Mouse (Mus musculus): ENCODE measurements around the gene Cmc1. TPM values are rescaled to one million over a fixed set of nuclear protein-coding genes. Genes with fewer than 3 reads are reported as not detected.
A peak's percentile ranks its signal among the peaks of the same experiment; 100 is the strongest.

The Cmc1 gene
- polyA plus RNA-seq, 1 experiment from 2014 or later, result 38.3 TPM

GRCm38 (mm10) chr9:118110360-118110710 is 39.6 kb downstream of the Cmc1 start:
- ATAC-seq (ENCODE audit: insufficient number of reproducible peaks, low FRiP score, low TSS enrichment, low read depth), result no peak
- no peaks in the 10 kb centered on the region for H3K9me3 ChIP-seq (replicated peaks)
- H3K4me1 ChIP-seq, result no peaks in the 10 kb centered on the region
- H3K27ac ChIP-seq (replicated peaks), result no peak overlapping the region
- no peak overlapping the region for H3K4me3 ChIP-seq (replicated peaks)
- no peaks in the 10 kb centered on the region for H3K36me3 ChIP-seq
- H3K9ac ChIP-seq, result no peak overlapping the region
- 78% methylated on average over 2 of the region's 2 CpGs for WGBS
- no peaks in the 10 kb centered on the region for H3K27me3 ChIP-seq
- H3K4me2 ChIP-seq (replicated peaks), result no peak overlapping the region

- no peak for ATAC-seq (ENCODE audit: insufficient number of reproducible peaks, low FRiP score, low TSS enrichment, low read depth)
- H3K27me3 ChIP-seq, result no peaks in the 10 kb centered on the region
- no peak overlapping the region for H3K27ac ChIP-seq (replicated peaks)
- no peaks in the 10 kb centered on the region for H3K36me3 ChIP-seq
- no peak overlapping the region for H3K9ac ChIP-seq
- WGBS, result 88% methylated on average over 7 of the region's 7 CpGs
- H3K4me1 ChIP-seq, result no peaks in the 10 kb centered on the region
- H3K4me3 ChIP-seq (replicated peaks), result no peak overlapping the region
- H3K9me3 ChIP-seq (replicated peaks), result no peaks in the 10 kb centered on the region
- H3K4me2 ChIP-seq (replicated peaks), result no peak overlapping the region
These were observed 40.1 kb downstream of the Cmc1 start for GRCm38 (mm10) chr9:118109697-118110359.

- Histone ChIP-seq H3K27ac (replicated peaks) (no peak overlapping the region), H3K36me3 (no peaks in the 10 kb centered on the region), H3K4me3 (replicated peaks) (no peak overlapping the region), H3K9ac (no peak overlapping the region), H3K27me3 (no peaks in the 10 kb centered on the region), H3K4me2 (replicated peaks) (no peak overlapping the region), H3K9me3 (replicated peaks) (no peaks in the 10 kb centered on the region), H3K4me1 (no peaks in the 10 kb centered on the region)
- ATAC-seq (ENCODE audit: insufficient number of reproducible peaks, low FRiP score, low TSS enrichment, low read depth), result no peak
- WGBS, result 59% methylated on average over 4 of the region's 4 CpGs
These were observed 41.4 kb downstream of the Cmc1 start for GRCm38 (mm10) chr9:118108527-118109011.

GRCm38 (mm10) chr9:118101802-118102201 is 48.2 kb downstream of the Cmc1 start:
- Histone ChIP-seq H3K4me3 (replicated peaks) (no peak overlapping the region), H3K4me1 (peaks cover 1% of the 10 kb centered on the region; the same call in 1 of the 2 replicates), H3K9ac (no peak overlapping the region), H3K4me2 (replicated peaks) (no peak overlapping the region), H3K36me3 (no peaks in the 10 kb centered on the region), H3K27ac (replicated peaks) (no peak overlapping the region), H3K9me3 (replicated peaks) (no peaks in the 10 kb centered on the region), H3K27me3 (no peaks in the 10 kb centered on the region)
- no peak for ATAC-seq (ENCODE audit: insufficient number of reproducible peaks, low FRiP score, low TSS enrichment, low read depth)
- WGBS, result 87% methylated on average over 2 of the region's 2 CpGs

- no peak for ATAC-seq (ENCODE audit: insufficient number of reproducible peaks, low FRiP score, low TSS enrichment, low read depth)
- Histone ChIP-seq H3K9ac (no peak overlapping the region), H3K9me3 (replicated peaks) (no peaks in the 10 kb centered on the region), H3K4me2 (replicated peaks) (no peak overlapping the region), H3K27me3 (no peaks in the 10 kb centered on the region), H3K27ac (replicated peaks) (no peak overlapping the region), H3K36me3 (no peaks in the 10 kb centered on the region), H3K4me1 (peaks cover 5% of the 10 kb centered on the region; the same call in 1 of the 2 replicates), H3K4me3 (replicated peaks) (no peak overlapping the region)
- 98% methylated on average over 2 of the region's 2 CpGs for WGBS
These were observed 49.5 kb downstream of the Cmc1 start for GRCm38 (mm10) chr9:118100484-118100883.

- no peak overlapping the region for H3K4me3 ChIP-seq (replicated peaks)
- no peak for ATAC-seq (ENCODE audit: insufficient number of reproducible peaks, low FRiP score, low TSS enrichment, low read depth)
- WGBS, result 47% methylated on average over 4 of the region's 4 CpGs
- H3K27ac ChIP-seq (replicated peaks), result no peak overlapping the region
- H3K36me3 ChIP-seq, result no peaks in the 10 kb centered on the region
- no peak overlapping the region for H3K4me2 ChIP-seq (replicated peaks)
- H3K9me3 ChIP-seq (replicated peaks), result no peaks in the 10 kb centered on the region
- no peak overlapping the region for H3K9ac ChIP-seq
- peaks cover 5% of the 10 kb centered on the region; the same call in 1 of the 2 replicates for H3K4me1 ChIP-seq
- no peaks in the 10 kb centered on the region for H3K27me3 ChIP-seq
These were observed 50.6 kb downstream of the Cmc1 start for GRCm38 (mm10) chr9:118099395-118099794.

GRCm38 (mm10) chr9:118083834-118084233 is 66.1 kb downstream of the Cmc1 start:
- Histone ChIP-seq H3K27me3 (no peaks in the 10 kb centered on the region), H3K27ac (replicated peaks) (no peak overlapping the region), H3K9me3 (replicated peaks) (no peaks in the 10 kb centered on the region), H3K36me3 (no peaks in the 10 kb centered on the region), H3K4me2 (replicated peaks) (no peak overlapping the region), H3K9ac (no peak overlapping the region), H3K4me3 (replicated peaks) (no peak overlapping the region), H3K4me1 (peaks cover 8% of the 10 kb centered on the region)
- 83% methylated on average over 4 of the region's 4 CpGs for WGBS
- no peak for ATAC-seq (ENCODE audit: insufficient number of reproducible peaks, low FRiP score, low TSS enrichment, low read depth)

GRCm38 (mm10) chr9:118082575-118083431 is 67.2 kb downstream of the Cmc1 start:
- H3K4me2 ChIP-seq (replicated peaks), result peak overlapping the region; percentile 56
- H3K36me3 ChIP-seq, result no peaks in the 10 kb centered on the region
- H3K9me3 ChIP-seq (replicated peaks), result no peaks in the 10 kb centered on the region
- no peaks in the 10 kb centered on the region for H3K27me3 ChIP-seq
- H3K4me1 ChIP-seq, result peaks cover 8% of the 10 kb centered on the region
- H3K9ac ChIP-seq, result 0 out of 2 replicates have a peak overlapping the region, but pooled peaks have one; percentile 23
- 23% methylated on average over 22 of the region's 22 CpGs for WGBS
- ATAC-seq (ENCODE audit: insufficient number of reproducible peaks, low FRiP score, low TSS enrichment, low read depth), result no peak
- H3K4me3 ChIP-seq (replicated peaks), result peak overlapping the region; percentile 34
- H3K27ac ChIP-seq (replicated peaks), result peak overlapping the region; percentile 60; the same call in 1 of the 2 replicates

GRCm38 (mm10) chr9:118073358-118073757 is 76.6 kb downstream of the Cmc1 start:
- no peak for ATAC-seq (ENCODE audit: insufficient number of reproducible peaks, low FRiP score, low TSS enrichment, low read depth)
- Histone ChIP-seq H3K4me1 (0 out of 2 replicates have a peak, but pooled peaks cover 3% of the 10 kb centered on the region), H3K27me3 (no peaks in the 10 kb centered on the region), H3K4me2 (replicated peaks) (no peak overlapping the region), H3K4me3 (replicated peaks) (no peak overlapping the region), H3K9ac (no peak overlapping the region), H3K27ac (replicated peaks) (no peak overlapping the region), H3K36me3 (peaks cover 16% of the 10 kb centered on the region; the same call in 1 of the 2 replicates), H3K9me3 (replicated peaks) (no peaks in the 10 kb centered on the region)
- WGBS, result 89% methylated on average over 3 of the region's 3 CpGs

- Histone ChIP-seq H3K27me3 (no peaks in the 10 kb centered on the region), H3K9me3 (replicated peaks) (no peaks in the 10 kb centered on the region), H3K4me3 (replicated peaks) (no peak overlapping the region), H3K4me1 (0 out of 2 replicates have a peak, but pooled peaks cover 3% of the 10 kb centered on the region), H3K9ac (no peak overlapping the region), H3K36me3 (peaks cover 24% of the 10 kb centered on the region), H3K4me2 (replicated peaks) (no peak overlapping the region), H3K27ac (replicated peaks) (no peak overlapping the region)
- no peak for ATAC-seq (ENCODE audit: insufficient number of reproducible peaks, low FRiP score, low TSS enrichment, low read depth)
- WGBS, result 77% methylated on average over 5 of the region's 5 CpGs
These were observed 77.9 kb downstream of the Cmc1 start for GRCm38 (mm10) chr9:118072101-118072500.

- 0 out of 2 replicates have a peak, but pooled peaks cover 3% of the 10 kb centered on the region for H3K4me1 ChIP-seq
- no peak overlapping the region for H3K9ac ChIP-seq
- 86% methylated on average over 3 of the region's 3 CpGs for WGBS
- ATAC-seq (ENCODE audit: insufficient number of reproducible peaks, low FRiP score, low TSS enrichment, low read depth), result no peak
- H3K4me3 ChIP-seq (replicated peaks), result no peak overlapping the region
- no peak overlapping the region for H3K27ac ChIP-seq (replicated peaks)
- H3K4me2 ChIP-seq (replicated peaks), result no peak overlapping the region
- no peaks in the 10 kb centered on the region for H3K27me3 ChIP-seq
- H3K9me3 ChIP-seq (replicated peaks), result no peaks in the 10 kb centered on the region
- peaks cover 32% of the 10 kb centered on the region for H3K36me3 ChIP-seq
These were observed 78.6 kb downstream of the Cmc1 start for GRCm38 (mm10) chr9:118071337-118071736.
